Mouse (Mus musculus) MEL (cell line): Measurements from ENCODE around the gene Ddx6. TPM values are rescaled to one million over a fixed set of nuclear protein-coding genes. Genes with fewer than 3 reads are reported as not detected.

Experiments
- DNase-seq: peaks from one replicate; pipeline ENCODE4 v3.0.0; 2011; ENCODE audit warnings: low read depth, low spot score
- H3K27ac ChIP-seq: 2 replicates; pipeline ENCODE4 v1.5.1; 2012; ENCODE audit warnings: low read depth, mild to moderate bottlenecking, control low read depth, low read length, moderate library complexity; ENCODE audit not compliant: control insufficient read depth
- H3K27me3 ChIP-seq, 2 experiments: fragments of 150-350 bp in 1 of 2; sonication (generic) in 1 of 2; 2 replicates each; pipeline ENCODE4 v1.6.1; 2012; ENCODE audit warnings: low read length in 2 of 2, mild to moderate bottlenecking in 2 of 2, improper control_type of control experiment in 1 of 2, moderate library complexity in 1 of 2; ENCODE audit not compliant: insufficient read depth in 2 of 2, control insufficient read depth in 1 of 2
- H3K36me3 ChIP-seq, 2 experiments: 2 replicates each; pipeline ENCODE4 v1.6.1; 2012 to 2014; ENCODE audit warnings: low read length in 2 of 2, improper control_type of control experiment in 1 of 2, inconsistent platforms in 1 of 2, mild to moderate bottlenecking in 1 of 2; ENCODE audit not compliant: insufficient read depth in 2 of 2, control insufficient read depth in 1 of 2
- H3K4me1 ChIP-seq, 2 experiments: fragments of 150-350 bp in 1 of 2; sonication (generic) in 1 of 2; 2 replicates each; pipeline ENCODE4 v1.6.1; 2012; ENCODE audit warnings: low read length in 2 of 2, improper control_type of control experiment in 1 of 2, mild to moderate bottlenecking in 1 of 2; ENCODE audit not compliant: insufficient read depth in 2 of 2, control insufficient read depth in 1 of 2
- H3K4me3 ChIP-seq, 2 experiments: fragments of 150-350 bp in 1 of 2; sonication (generic) in 1 of 2; 2 replicates each; pipeline ENCODE4 v1.5.1; 2012; ENCODE audit warnings: low read depth in 2 of 2, low read length in 2 of 2, mild to moderate bottlenecking in 2 of 2, moderate library complexity in 2 of 2, control low read depth in 1 of 2, improper control_type of control experiment in 1 of 2; ENCODE audit not compliant: control insufficient read depth in 1 of 2, insufficient read depth in 1 of 2
- H3K79me2 ChIP-seq: 2 replicates; pipeline ENCODE4 v1.6.1; 2012; ENCODE audit warnings: mild to moderate bottlenecking, low read length, moderate library complexity; ENCODE audit not compliant: control insufficient read depth, poor library complexity, insufficient read depth
- H3K9ac ChIP-seq: 2 replicates; pipeline ENCODE4 v1.6.1; 2012; ENCODE audit warnings: low read depth, mild to moderate bottlenecking, control low read depth, low read length, moderate library complexity; ENCODE audit not compliant: control insufficient read depth, poor library complexity, severe bottlenecking
- H3K9me3 ChIP-seq: fragments of 150-350 bp; sonication (generic); replicated peaks from 2 replicates; pipeline ENCODE4 v1.6.1; 2012; ENCODE audit warnings: mild to moderate bottlenecking, low read length, improper control_type of control experiment, moderate library complexity; ENCODE audit not compliant: insufficient read depth
- BHLHE40 ChIP-seq: IDR thresholded peaks from 2 replicates; pipeline ENCODE4 v1.6.1; 2012; ENCODE audit warnings: low read depth, mild to moderate bottlenecking, inconsistent platforms, low read length, improper control_type of control experiment, borderline replicate concordance
- CHD1 ChIP-seq: IDR thresholded peaks from 2 replicates; pipeline ENCODE4 v1.6.1; 2012; ENCODE audit warnings: low read depth, mild to moderate bottlenecking, inconsistent platforms, low read length, improper control_type of control experiment
- CHD2 ChIP-seq: IDR thresholded peaks from 2 replicates; pipeline ENCODE4 v1.6.1; 2011; ENCODE audit warnings: low read length, improper control_type of control experiment
- E2F4 ChIP-seq: IDR thresholded peaks from 2 replicates; pipeline ENCODE4 v1.6.1; 2011; ENCODE audit warnings: low read depth, low read length, improper control_type of control experiment, borderline replicate concordance
- GABPA ChIP-seq: IDR thresholded peaks from 2 replicates; pipeline ENCODE4 v1.6.1; 2012; ENCODE audit warnings: low read depth, mild to moderate bottlenecking, inconsistent platforms, low read length, improper control_type of control experiment, moderate library complexity
- HCFC1 ChIP-seq: IDR thresholded peaks from 2 replicates; pipeline ENCODE4 v1.6.1; 2012; ENCODE audit warnings: low read depth, mild to moderate bottlenecking, inconsistent platforms, low read length, improper control_type of control experiment, moderate library complexity
- POLR2A ChIP-seq, 2 experiments: IDR thresholded peaks; 2 replicates each; pipeline ENCODE4 v1.6.1; 2011 to 2012; ENCODE audit warnings: low read length in 2 of 2, mild to moderate bottlenecking in 2 of 2, control low read depth in 1 of 2, improper control_type of control experiment in 1 of 2, low read depth in 1 of 2, moderate library complexity in 1 of 2; ENCODE audit not compliant: control insufficient read depth in 1 of 2, insufficient read depth in 1 of 2, poor library complexity in 1 of 2
- POLR2AphosphoS2 ChIP-seq: IDR thresholded peaks from 2 replicates; pipeline ENCODE4 v1.6.1; 2011; ENCODE audit warnings: low read length, improper control_type of control experiment
- TAL1 ChIP-seq: IDR thresholded peaks from 2 replicates; pipeline ENCODE4 v1.6.1; 2012; ENCODE audit warnings: mild to moderate bottlenecking, inconsistent platforms, low read length, moderate library complexity, mixed read lengths
- TBP ChIP-seq: IDR thresholded peaks from 2 replicates; pipeline ENCODE4 v1.8.0; 2011; ENCODE audit warnings: low read depth, low read length, improper control_type of control experiment
- USF1 ChIP-seq: IDR thresholded peaks from 2 replicates; pipeline ENCODE4 v1.6.1; 2014; ENCODE audit warnings: low read depth, mild to moderate bottlenecking, inconsistent platforms, low read length, improper control_type of control experiment, moderate library complexity
- ZC3H11A ChIP-seq: IDR thresholded peaks from 2 replicates; pipeline ENCODE4 v1.6.1; 2012; ENCODE audit warnings: low read depth, mild to moderate bottlenecking, inconsistent platforms, low read length, improper control_type of control experiment
- ZKSCAN1 ChIP-seq: IDR thresholded peaks from 2 replicates; pipeline ENCODE4 v1.6.1; 2012; ENCODE audit warnings: low read depth, mild to moderate bottlenecking, inconsistent platforms, low read length, improper control_type of control experiment, moderate library complexity
- ZNF384 ChIP-seq: IDR thresholded peaks from 2 replicates; pipeline ENCODE4 v1.6.1; 2012; ENCODE audit warnings: low read depth, mild to moderate bottlenecking, inconsistent platforms, low read length, improper control_type of control experiment
- polyA plus RNA-seq, 2 experiments: library from polyadenylated mRNA; stranded (reverse) in 1 of 2; unstranded in 1 of 2; fragments of >175 nt in 1 of 2; fragments of >200 nt in 1 of 2; gene quantifications; 2 replicates each; pipeline versions ENCODE4 v1.2.1 to v1.2.4; 2012; ENCODE audit warnings: low replicate concordance in 2 of 2, low read depth in 1 of 2; ENCODE audit not compliant: insufficient read length in 2 of 2, insufficient read depth in 1 of 2, missing spikeins in 1 of 2
- total RNA-seq: library from RNA; depleted of rRNA; stranded (reverse); fragments of 300-350 nt; gene quantifications from 2 replicates; pipeline ENCODE4 v1.2.3, GENCODE M21; 2012

The Ddx6 gene
- total and polyA plus RNA-seq, 3 experiments = 35.9 to 96.5 (median 41.9) TPM

GRCm38 (mm10) chr9:44640646-44641357 is 36.1 kb downstream of the Ddx6 start:
- H3K4me1 ChIP-seq = no peaks in the 10 kb centered on the region
- H3K27me3 ChIP-seq = no peaks in the 10 kb centered on the region
- TF ChIP-seq POLR2A (IDR thresholded peaks at IDR 0.05; ENCODE audit: control insufficient read depth in 1 of 2, insufficient read depth in 1 of 2, low read depth in 1 of 2, low read length in 2 of 2, poor library complexity in 1 of 2) (0 out of 4 replicates have a peak, but pooled peaks of 1 of the 2 experiments have one; percentile 20), ZNF384 (peak; percentile 81), CHD2 (no peak), ZKSCAN1 (no peak), POLR2AphosphoS2 (no peak), E2F4 (no peak)
- TF ChIP-seq, all 39 proteins: peak for 2
- no peaks in the 10 kb centered on the region for H3K79me2 ChIP-seq
- no peak overlapping the region for H3K4me3 ChIP-seq
- H3K36me3 ChIP-seq = peaks cover 0 to 13% of the 10 kb centered on the region in 2 experiments; a peak in 2 of 4 replicates
- no peak overlapping the region for H3K27ac ChIP-seq
- H3K9me3 ChIP-seq = no peaks in the 10 kb centered on the region
- DNase-seq = peak; percentile 21
- no peak overlapping the region for H3K9ac ChIP-seq

GRCm38 (mm10) chr9:44641616-44642015 is 36.9 kb downstream of the Ddx6 start:
- TF ChIP-seq TBP (no peak), TAL1 (no peak), POLR2AphosphoS2 (peak; percentile 79)
- Histone ChIP-seq H3K4me3 (no peak overlapping the region), H3K27me3 (no peaks in the 10 kb centered on the region), H3K79me2 (no peaks in the 10 kb centered on the region), H3K9ac (no peak overlapping the region), H3K36me3 (peaks cover 0 to 9% of the 10 kb centered on the region in 2 experiments; a peak in 1 of 4 replicates), H3K9me3 (no peaks in the 10 kb centered on the region), H3K27ac (no peak overlapping the region), H3K4me1 (0 out of 4 replicates have a peak, but pooled peaks cover 0 to 3% of the 10 kb centered on the region in 2 experiments)
- DNase-seq = no peak

GRCm38 (mm10) chr9:44643103-44643502 is 38.4 kb downstream of the Ddx6 start:
- Histone ChIP-seq H3K4me3 (no peak overlapping the region), H3K27me3 (no peaks in the 10 kb centered on the region), H3K79me2 (no peaks in the 10 kb centered on the region), H3K9me3 (no peaks in the 10 kb centered on the region), H3K36me3 (peaks cover 0 to 3% of the 10 kb centered on the region in 2 experiments; a peak in 1 of 4 replicates), H3K9ac (no peak overlapping the region), H3K27ac (no peak overlapping the region), H3K4me1 (0 out of 4 replicates have a peak, but pooled peaks cover 0 to 3% of the 10 kb centered on the region in 2 experiments)
- DNase-seq = no peak
- no peak for TF ChIP-seq POLR2A (IDR thresholded peaks at IDR 0.05; ENCODE audit: control insufficient read depth in 1 of 2, insufficient read depth in 1 of 2, low read depth in 1 of 2, low read length in 2 of 2, poor library complexity in 1 of 2)
- no peak for TF ChIP-seq ZC3H11A
- TF ChIP-seq POLR2AphosphoS2 = no peak
- TF ChIP-seq CHD1 = no peak
- no peak for TF ChIP-seq BHLHE40
- TF ChIP-seq ZNF384 = no peak
- no peak for TF ChIP-seq GABPA
- no peak for TF ChIP-seq USF1
- no peak for TF ChIP-seq HCFC1
